Mouse (Mus musculus): ENCODE results near the gene Rtl6.

The Rtl6 gene

DNA sequence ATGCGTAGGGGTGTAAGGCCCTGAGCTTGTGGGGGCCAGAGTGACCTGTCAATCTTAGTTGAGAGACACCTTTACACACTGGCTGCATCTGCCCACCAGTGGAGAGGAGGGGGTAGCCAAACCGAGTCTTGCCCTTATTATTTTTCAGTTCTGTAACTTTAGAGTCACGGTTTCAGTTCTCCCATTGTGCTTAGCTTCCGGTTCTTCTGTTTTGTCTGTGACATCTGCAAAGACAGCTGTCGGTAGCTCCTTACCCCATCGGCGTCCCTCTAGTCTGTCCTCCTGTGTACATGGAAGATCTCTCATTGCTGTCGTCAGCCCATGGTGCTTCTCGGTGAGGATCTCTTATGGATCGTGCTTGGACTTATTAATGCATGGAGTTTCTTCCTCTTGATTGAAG, 20.5 kb downstream of the Rtl6 start:
- no peak for DNase-seq (ENCODE audit: extremely low read depth, low read depth)

DNA sequence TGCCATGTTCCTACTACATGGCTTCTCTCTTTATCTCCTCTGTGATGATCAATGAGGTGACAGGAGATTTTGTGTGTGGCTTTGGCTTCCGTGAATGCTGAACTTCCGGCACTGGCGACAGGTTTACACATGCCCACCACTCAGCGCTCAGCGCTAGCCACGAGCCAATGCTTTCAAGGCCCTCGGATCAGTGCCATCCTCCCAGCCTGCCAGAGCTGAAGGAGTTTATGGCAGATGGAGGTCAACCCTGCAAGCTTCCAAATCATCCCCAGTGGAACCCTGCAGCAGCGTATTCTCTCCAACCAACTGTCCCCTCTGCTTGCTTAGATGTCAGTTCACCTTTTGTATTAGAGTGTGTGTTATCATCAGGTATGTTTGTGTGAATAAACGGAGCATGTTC, 21.0 kb downstream of the Rtl6 start:
- no peak for DNase-seq (ENCODE audit: extremely low read depth, low read depth)

DNA sequence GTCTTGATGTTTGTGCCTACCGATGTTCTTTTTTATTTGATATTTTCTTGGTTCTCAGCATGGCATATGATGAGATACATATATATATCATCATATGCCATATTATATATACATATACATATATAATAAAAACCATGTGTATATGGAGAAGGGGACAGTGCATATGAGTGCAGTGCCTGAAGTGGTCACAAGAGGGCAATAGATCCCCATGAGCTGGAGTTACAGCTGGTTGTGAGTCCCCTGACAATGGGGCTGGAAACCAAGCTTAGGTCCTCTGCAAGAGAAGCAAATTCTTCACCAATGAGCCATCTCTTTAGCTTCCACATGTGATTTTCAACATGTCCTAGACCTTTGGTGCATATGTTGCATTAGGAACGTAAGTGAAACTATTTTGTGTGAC, 21.7 kb downstream of the Rtl6 start:
- DNase-seq (ENCODE audit: extremely low read depth, low read depth): peak; percentile 0

DNA sequence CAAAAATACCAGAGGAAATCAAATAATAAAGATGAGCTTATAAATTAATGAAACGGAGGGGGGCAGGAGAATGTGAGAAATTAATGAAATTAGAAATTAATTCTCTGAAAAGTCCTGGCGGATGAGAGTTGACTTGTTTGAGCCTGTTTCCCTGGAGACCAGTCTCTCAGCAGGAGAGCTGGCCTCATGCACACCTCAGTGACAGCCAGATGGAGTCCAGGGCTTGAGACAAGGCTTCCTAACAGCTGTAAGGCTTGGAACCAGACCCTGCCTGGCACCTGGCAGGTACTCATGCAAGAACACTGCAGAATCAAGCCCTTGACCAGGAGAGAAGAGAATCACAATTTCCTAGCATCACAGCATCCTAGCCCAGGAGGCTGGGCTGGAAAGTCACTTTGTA, 25.4 kb downstream of the Rtl6 start:
- DNase-seq (ENCODE audit: extremely low read depth, low read depth): no peak

DNA sequence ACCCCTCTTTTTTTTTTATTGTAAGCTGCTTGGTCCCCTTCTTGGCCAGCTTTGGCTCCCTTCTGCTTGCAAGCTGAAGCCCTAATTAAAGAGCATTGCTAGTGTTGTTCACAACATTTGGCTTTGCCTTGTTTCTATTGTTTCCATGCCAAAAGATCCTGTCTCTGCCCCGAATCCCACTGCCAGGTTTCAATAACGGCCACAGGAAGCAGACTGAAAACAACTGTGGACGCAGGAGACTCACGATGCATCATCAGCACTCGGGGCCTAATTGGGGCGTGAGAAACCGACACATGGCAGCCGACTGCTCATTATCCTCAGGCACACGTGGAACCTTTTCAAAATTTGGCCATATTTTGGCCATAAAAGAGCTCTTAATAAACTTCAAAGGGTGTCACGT, 26.1 kb downstream of the Rtl6 start:
- DNase-seq (ENCODE audit: extremely low read depth, low read depth): no peak

DNA sequence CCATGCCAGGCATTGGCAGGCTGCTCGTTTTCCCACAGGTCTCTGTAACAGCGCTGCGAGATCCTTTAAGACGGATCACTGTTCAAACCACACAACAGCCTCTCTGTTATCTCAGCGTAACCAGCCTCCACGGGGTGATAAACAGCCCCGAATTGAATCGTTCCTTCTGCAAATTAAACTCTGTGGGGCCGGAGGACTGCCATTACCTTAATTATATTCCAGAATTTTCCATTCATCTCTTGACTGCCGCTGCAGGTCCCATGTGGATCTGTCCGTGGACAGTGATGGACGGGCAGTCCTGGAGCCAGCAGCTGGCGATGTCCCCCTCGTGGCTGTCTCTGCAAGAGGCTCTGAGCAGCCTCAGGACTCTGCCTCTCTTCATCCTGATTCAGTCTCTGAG, 30.7 kb downstream of the Rtl6 start:
- DNase-seq (ENCODE audit: extremely low read depth, low read depth): no peak

DNA sequence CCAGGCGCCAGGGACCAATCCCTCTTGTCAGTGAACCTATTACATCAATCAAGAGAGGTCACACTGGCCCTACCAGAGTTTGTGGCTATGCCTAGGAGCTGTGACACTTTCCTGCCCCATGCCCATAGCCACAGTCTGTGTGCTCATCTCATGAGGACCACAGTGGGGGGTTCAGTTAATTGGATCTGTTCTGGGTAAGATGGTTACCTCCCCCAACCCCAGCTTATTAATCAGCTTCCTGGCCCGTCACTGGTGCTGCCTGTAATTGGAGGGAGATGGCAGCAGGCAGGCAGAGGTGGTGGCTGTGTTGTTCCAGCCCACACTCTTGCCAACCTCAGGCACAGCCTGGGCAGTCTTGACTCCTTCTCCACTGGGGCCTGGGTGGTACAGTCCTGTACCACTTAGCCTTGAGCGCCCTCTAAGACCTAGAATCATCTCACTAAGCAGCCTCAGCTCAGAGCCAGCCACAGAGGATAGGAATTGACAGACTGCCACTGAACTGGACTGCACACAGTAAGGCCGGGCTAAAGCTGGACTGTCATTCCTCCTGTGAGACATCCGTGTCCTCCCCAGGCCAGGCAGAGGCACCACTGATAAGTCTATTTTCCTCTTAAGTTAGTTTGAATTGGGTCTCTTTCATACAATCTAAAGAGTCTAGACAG, 32.3 kb downstream of the Rtl6 start:
- DNase-seq (ENCODE audit: extremely low read depth, low read depth): no peak

DNA sequence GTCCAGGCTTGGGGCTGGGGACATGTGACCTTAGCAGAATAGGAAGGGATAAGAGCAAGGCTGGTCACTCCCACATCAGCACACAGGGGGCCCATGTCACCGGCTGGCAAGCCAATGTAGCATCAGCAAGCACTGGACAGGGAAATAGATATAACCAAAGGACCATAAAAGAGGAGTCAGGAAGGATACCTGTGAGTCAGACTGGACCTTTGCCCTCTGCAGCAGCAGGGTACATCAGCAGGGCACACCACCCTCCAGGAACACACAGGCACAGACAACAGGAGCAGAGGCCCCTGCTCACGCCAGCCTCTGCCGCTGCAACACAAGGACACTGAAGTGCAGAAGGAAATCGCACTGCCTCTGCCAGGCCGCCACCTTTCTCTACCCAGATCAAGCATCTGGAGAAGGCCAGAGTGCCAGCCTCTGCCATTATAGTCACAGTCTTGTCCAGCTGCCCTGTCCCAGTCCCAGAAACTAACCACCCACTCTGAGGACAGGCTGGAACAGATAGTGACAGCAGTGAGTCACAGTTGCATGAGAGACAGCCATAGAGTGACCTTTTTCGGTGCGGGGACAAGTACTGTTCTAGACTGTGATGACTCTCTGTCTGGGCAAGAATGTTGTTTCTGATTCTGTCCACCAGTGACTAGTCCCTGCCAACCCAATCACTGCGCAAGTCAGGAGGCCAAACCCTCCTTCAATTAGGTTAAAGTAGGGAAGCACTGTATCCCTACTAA, 34.5 kb downstream of the Rtl6 start:
- no peak for DNase-seq (ENCODE audit: extremely low read depth, low read depth)

DNA sequence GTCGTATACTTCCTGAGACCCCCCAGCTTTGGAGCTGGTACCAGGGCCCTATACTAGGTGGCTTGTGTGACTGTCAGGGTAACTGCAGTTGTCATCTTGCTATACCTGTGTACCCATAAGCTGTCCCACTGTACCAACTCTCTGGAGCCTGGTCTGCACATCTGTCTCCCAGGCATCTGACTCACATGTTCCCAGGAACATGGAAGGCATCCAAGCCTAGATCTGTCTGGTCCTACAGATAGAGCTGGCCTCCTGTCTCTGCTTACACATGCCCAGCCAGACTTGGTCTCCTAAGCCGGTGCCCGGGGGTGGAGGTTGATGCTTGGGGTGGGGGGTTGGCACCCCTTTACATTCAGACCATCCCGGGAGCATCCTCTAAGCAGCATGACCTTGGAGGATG, 36.1 kb downstream of the Rtl6 start:
- DNase-seq (ENCODE audit: extremely low read depth, low read depth): no peak

DNA sequence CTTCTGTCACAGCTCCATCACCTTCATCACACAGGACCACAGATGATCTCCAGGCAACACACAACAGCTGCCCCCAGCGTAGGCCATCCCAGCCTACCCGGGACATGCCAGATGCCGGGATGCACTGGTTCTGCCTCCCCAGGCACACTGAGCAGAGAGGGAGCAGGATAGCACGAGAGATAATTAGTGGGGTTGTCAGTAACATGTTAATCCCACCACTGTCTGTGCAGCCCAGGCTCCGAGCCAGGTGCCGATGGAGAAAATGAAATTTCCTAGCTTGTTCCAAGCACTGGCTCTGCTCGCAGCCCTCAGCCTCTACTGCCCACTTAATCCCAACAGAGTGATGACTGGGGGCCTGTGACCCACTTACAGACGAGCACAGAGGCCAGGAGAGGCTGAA, 39.1 kb downstream of the Rtl6 start:
- DNase-seq (ENCODE audit: extremely low read depth, low read depth): no peak

DNA sequence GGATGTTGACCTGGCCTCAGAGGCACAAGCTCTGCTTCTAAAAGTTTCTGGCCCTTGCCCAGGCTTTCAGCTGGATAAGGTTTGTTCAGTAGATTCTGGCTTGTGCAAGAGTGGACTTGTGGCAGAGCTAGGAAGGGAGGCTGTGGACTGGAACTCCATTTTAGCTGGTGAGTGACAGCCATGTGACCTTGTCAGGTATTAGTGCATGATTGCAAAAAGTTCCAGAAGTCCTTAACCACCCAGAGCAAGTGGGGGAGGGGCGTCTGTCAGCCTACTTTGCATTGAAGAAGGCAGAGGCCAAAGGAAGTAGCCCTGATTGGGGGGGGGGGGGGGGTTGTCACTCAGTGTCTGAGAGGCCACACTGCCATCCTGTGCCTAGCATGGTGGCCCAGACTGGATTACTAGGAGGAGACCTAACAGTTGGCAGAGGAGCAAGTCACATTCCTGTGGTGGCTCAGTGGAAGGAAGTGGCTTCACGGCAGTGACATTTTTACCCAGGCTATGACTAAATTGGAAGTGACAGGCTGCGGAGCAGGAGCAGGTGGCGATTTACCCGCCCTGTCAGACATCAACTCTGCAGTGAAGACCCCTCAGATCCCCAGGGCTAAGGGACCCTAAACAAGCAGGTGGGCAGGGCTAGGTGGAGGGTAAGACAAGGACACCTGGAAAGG, 44.9 kb downstream of the Rtl6 start:
- no peak for DNase-seq (ENCODE audit: extremely low read depth, low read depth)

DNA sequence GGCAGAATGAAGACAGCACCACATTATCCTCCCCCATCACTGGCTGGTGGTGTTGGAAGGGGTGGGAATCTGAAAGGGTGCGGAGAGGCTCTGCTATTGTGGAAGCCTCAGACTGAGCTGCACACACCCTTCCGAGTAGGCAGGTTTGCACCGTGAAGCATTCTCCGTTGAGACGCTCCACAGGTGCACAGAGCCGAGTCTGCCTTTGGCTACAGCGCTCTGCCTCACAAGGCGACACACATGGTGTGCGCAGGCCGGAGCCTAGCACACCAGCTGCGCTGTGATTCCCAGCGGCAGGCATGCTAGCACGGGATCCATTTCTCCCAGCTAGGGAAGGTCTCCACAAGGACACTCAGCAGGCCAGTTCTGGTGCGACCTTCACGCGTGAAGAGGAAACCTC, 47.6 kb downstream of the Rtl6 start:
- DNase-seq (ENCODE audit: extremely low read depth, low read depth): no peak

DNA sequence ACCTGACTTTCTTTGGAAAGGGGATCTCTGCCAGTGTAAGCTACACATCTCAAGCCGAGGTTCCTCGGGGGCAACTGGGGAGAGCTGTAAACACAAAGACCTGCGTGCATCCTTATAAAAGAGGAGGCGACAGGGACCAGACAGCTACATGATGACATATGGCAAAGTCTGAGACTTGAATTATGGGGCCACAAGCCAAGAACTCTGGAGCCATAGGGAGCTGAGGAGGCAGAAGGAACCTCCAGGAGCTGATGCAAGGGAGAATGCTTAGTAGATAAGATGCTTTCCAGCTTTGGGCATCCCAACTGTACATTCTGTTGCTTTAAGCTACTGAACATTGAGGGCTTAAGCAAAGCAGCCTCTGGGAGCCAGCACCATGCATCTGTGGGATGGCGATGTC, 48.5 kb downstream of the Rtl6 start:
- DNase-seq (ENCODE audit: extremely low read depth, low read depth): no peak

DNA sequence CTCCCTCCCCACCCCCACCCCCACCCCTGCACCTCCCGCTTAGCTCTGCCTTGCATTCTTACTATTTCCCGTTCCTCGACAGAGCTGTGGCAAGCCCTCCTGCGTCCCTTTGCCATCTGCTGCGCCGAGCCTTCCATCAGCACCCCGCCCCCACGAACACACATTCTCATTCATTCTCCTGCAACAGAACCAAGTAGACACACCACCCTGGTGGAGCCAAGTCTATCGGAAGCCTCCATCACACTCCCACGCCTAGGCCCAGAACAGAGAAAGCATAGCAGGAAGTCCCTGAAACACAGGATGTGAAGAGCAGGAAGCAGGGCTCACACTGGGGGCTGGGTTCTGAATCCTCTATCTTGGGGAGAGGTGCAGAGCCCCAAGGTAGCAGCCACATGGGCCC, 51.6 kb downstream of the Rtl6 start:
- no peak for DNase-seq (ENCODE audit: extremely low read depth, low read depth)

DNA sequence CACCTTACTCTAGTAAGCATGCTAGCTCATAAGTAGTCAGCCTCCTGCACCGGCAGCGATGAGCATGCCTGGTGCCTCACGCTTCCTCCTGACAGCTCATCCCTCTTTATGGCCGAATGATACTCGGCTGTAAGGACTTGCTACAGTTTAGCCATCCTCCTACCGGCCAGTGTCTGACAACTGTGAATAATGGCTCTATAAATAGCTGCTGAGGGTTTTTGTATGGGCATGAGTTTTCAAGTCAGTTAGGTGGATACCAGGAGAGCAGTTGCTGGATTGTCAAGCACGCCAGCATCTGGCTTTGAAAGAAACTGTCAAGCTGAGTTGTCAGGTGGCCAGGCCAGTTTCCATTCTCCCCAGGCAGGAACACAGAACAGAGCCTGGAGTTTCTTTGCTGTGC, 52.7 kb downstream of the Rtl6 start:
- no peak for DNase-seq (ENCODE audit: extremely low read depth, low read depth)
